Mouse (Mus musculus): ENCODE data around the gene Skap1. TPM values are rescaled to one million over a fixed set of nuclear protein-coding genes. Genes with fewer than 3 reads are reported as not detected.

Gene Skap1
- total and polyA plus RNA-seq, 3 experiments = 0.25 to 0.98 TPM; not detected in 1

DNA sequence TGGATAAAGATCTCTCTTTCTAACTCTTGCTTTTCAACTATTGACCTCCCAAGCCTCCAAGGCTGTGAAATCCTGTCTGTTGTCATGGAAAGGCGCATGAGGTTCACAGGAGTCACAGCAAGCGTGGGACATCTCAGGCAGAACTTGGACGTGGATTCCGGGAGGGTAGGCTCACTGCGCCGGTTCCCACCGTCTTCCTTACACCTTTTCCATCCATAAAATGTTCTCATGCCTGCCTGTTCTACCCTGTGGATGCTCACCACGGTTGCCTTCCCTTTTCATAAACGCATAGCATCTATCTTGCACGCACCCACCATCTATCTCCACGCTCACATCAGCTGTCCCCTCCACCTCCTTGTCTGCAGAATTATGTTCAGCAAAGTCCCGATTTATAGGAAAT is 276.4 kb downstream of the Skap1 start:
- H3K27me3 ChIP-seq (ENCODE audit: control insufficient read depth, insufficient read depth, low read length) = peaks cover 2% of the 10 kb centered on the region; the same call in 1 of the 2 replicates
- intact Hi-C loops (cut with DNase I) = no loop called here
- H3K36me3 ChIP-seq (ENCODE audit: control insufficient read depth, insufficient read depth, low read length) = no peaks in the 10 kb centered on the region
- no peak for TF ChIP-seq EP300 (IDR thresholded peaks at IDR 0.05; ENCODE audit: insufficient read depth, low read depth, low read length)
- no peak for TF ChIP-seq POLR2A (IDR thresholded peaks at IDR 0.05; ENCODE audit: insufficient read depth, low read depth, low read length)
- no peak for TF ChIP-seq CTCF (IDR thresholded peaks at IDR 0.05)
- WGBS = 72% methylated on average over 12 of the region's 12 CpGs
- no peaks in the 10 kb centered on the region for H3K4me1 ChIP-seq (ENCODE audit: control insufficient read depth, insufficient read depth, low read length)
- H3K79me2 ChIP-seq (replicated peaks; ENCODE audit: control insufficient read depth, insufficient read depth, low read length) = no peaks in the 10 kb centered on the region
- H3K27ac ChIP-seq = no peak overlapping the region
- no peak overlapping the region for H3K9ac ChIP-seq (ENCODE audit: low read depth, low read length)
- DNase-seq = no peak
- no peak overlapping the region for H3K4me3 ChIP-seq

DNA sequence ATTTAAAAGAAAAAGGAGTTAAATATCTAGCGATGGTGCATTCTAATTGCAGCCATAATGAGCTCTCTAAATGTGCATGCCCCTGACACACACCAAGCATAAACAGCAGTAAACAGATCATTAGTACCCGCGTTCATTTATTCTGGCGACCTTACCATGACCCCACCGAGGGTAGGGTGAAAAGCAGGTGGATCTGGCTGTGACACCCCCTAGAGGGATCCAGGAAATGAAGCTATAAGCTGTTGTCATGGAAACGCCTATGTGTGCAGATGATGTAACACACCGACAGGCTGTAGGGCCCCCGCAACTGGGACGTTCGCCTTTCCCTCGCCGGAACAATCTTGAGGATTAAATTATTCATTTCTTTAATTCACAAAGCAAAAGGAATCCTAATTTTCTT is 277.6 kb downstream of the Skap1 start:
- TF ChIP-seq POLR2A (IDR thresholded peaks at IDR 0.05; ENCODE audit: insufficient read depth, low read depth, low read length) (no peak), CTCF (IDR thresholded peaks at IDR 0.05) (no peak), EP300 (IDR thresholded peaks at IDR 0.05; ENCODE audit: insufficient read depth, low read depth, low read length) (no peak)
- no peak overlapping the region for H3K9ac ChIP-seq (ENCODE audit: low read depth, low read length)
- WGBS = 36% methylated on average over 12 of the region's 12 CpGs
- no peak for DNase-seq
- H3K79me2 ChIP-seq (replicated peaks; ENCODE audit: control insufficient read depth, insufficient read depth, low read length) = no peaks in the 10 kb centered on the region
- peaks cover 2% of the 10 kb centered on the region; the same call in 1 of the 2 replicates for H3K27me3 ChIP-seq (ENCODE audit: control insufficient read depth, insufficient read depth, low read length)
- H3K36me3 ChIP-seq (ENCODE audit: control insufficient read depth, insufficient read depth, low read length) = no peaks in the 10 kb centered on the region
- intact Hi-C loops (cut with DNase I) = no loop called here
- no peaks in the 10 kb centered on the region for H3K4me1 ChIP-seq (ENCODE audit: control insufficient read depth, insufficient read depth, low read length)
- no peak overlapping the region for H3K4me3 ChIP-seq
- H3K27ac ChIP-seq = no peak overlapping the region

DNA sequence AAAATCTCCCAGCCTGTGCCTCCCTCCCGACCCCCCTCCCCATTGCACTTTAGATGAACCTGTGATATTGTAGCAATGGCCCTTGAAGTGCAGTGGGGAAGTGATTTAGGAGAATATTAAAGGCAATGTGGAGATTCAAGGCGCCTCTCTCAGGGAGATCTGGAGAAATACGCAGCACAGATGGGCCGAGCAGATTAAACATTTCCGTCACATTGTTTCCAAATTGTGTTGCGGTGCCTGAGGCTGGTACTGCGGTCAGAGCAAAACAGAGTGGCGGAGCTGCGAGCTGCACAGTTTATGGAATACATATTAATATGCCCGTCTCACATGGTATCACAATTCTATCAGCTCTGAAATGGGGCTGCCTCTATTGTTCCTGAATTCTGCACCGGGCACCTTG is 278.6 kb downstream of the Skap1 start:
- Histone ChIP-seq H3K27me3 (ENCODE audit: control insufficient read depth, insufficient read depth, low read length) (peaks cover 2% of the 10 kb centered on the region; the same call in 1 of the 2 replicates), H3K36me3 (ENCODE audit: control insufficient read depth, insufficient read depth, low read length) (no peaks in the 10 kb centered on the region), H3K9ac (ENCODE audit: low read depth, low read length) (no peak overlapping the region), H3K4me1 (ENCODE audit: control insufficient read depth, insufficient read depth, low read length) (no peaks in the 10 kb centered on the region), H3K79me2 (replicated peaks; ENCODE audit: control insufficient read depth, insufficient read depth, low read length) (no peaks in the 10 kb centered on the region), H3K4me3 (no peak overlapping the region), H3K27ac (no peak overlapping the region)
- intact Hi-C loops (cut with DNase I) = no loop called here
- TF ChIP-seq CTCF (IDR thresholded peaks at IDR 0.05) (no peak), POLR2A (IDR thresholded peaks at IDR 0.05; ENCODE audit: insufficient read depth, low read depth, low read length) (no peak), EP300 (IDR thresholded peaks at IDR 0.05; ENCODE audit: insufficient read depth, low read depth, low read length) (no peak)
- no peak for DNase-seq
- 63% methylated on average over 11 of the region's 11 CpGs for WGBS

DNA sequence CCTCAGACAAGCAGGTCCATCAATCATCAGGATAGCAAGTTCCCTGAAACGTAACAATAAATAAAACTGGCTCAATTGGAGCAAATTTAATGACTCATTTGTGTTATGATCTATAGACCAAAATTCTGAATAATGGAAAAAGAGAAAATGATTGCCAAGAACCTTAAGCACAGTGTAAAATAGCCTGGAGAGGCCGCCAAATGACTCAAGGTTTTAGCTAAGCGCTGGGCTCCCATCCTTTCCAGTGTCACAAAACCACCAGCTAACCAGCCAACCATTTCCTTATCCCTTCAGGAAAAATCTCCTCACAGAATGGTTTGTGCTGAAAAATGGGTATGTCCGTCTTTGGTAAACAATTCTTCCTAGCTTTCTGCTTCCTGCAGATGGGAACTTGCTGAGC is 279.5 kb downstream of the Skap1 start:
- 73% methylated on average over 4 of the region's 4 CpGs for WGBS
- Histone ChIP-seq H3K9ac (ENCODE audit: low read depth, low read length) (no peak overlapping the region), H3K27ac (no peak overlapping the region), H3K79me2 (replicated peaks; ENCODE audit: control insufficient read depth, insufficient read depth, low read length) (no peaks in the 10 kb centered on the region), H3K4me1 (ENCODE audit: control insufficient read depth, insufficient read depth, low read length) (no peaks in the 10 kb centered on the region), H3K4me3 (no peak overlapping the region), H3K27me3 (ENCODE audit: control insufficient read depth, insufficient read depth, low read length) (peaks cover 2% of the 10 kb centered on the region; the same call in 1 of the 2 replicates), H3K36me3 (ENCODE audit: control insufficient read depth, insufficient read depth, low read length) (no peaks in the 10 kb centered on the region)
- no peak for DNase-seq
- intact Hi-C loops (cut with DNase I) = no loop called here
- TF ChIP-seq EP300 (IDR thresholded peaks at IDR 0.05; ENCODE audit: insufficient read depth, low read depth, low read length) (no peak), CTCF (IDR thresholded peaks at IDR 0.05) (no peak), POLR2A (IDR thresholded peaks at IDR 0.05; ENCODE audit: insufficient read depth, low read depth, low read length) (no peak)

DNA sequence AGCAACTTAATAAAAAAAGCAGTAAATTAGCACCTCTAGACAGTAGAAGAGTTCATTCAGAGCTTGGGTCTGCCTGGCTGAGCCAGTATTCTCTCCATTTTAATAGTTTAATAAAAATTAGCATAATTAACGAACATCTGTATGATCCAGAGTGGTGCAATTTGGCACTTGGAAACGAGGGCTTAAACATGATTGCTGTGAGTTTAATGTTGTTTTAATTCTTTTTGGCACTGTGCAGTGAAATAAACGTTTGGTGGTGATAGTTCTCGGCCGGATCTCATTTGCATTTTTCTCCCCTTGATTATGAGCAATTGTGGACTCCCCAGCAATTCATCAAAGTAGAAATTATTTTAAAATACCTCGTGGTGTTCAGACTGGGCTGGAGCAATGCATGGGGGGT is 282.3 kb downstream of the Skap1 start:
- no peak overlapping the region for H3K9ac ChIP-seq (ENCODE audit: low read depth, low read length)
- no peak for DNase-seq
- H3K27me3 ChIP-seq (ENCODE audit: control insufficient read depth, insufficient read depth, low read length) = peaks cover 2% of the 10 kb centered on the region; the same call in 1 of the 2 replicates
- H3K4me1 ChIP-seq (ENCODE audit: control insufficient read depth, insufficient read depth, low read length) = no peaks in the 10 kb centered on the region
- H3K4me3 ChIP-seq = no peak overlapping the region
- WGBS = 67% methylated on average over 6 of the region's 6 CpGs
- H3K36me3 ChIP-seq (ENCODE audit: control insufficient read depth, insufficient read depth, low read length) = no peaks in the 10 kb centered on the region
- no peaks in the 10 kb centered on the region for H3K79me2 ChIP-seq (replicated peaks; ENCODE audit: control insufficient read depth, insufficient read depth, low read length)
- intact Hi-C loops (cut with DNase I) = no loop called here
- H3K27ac ChIP-seq = no peak overlapping the region
- TF ChIP-seq EP300 (IDR thresholded peaks at IDR 0.05; ENCODE audit: insufficient read depth, low read depth, low read length) (no peak), CTCF (IDR thresholded peaks at IDR 0.05) (no peak), POLR2A (IDR thresholded peaks at IDR 0.05; ENCODE audit: insufficient read depth, low read depth, low read length) (no peak)

DNA sequence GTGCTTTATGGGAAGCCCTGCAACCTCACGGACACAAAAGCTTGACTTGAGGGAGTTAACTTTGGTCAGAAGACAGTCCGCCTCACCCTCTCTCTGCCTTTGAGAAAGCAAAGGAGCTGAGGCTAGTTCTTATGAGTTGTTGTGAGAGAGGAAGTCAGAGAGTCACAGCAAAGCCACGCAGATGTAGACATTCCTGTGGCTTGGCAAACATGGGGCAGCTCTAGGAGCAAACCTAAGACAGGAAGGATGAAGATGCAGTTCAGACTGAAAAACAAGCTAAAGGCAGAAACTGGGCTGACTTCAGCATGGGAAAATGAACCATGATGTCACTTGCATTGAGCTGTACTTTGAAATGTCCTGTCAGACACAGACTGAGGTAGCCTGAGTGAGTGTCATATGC is 283.2 kb downstream of the Skap1 start:
- no peak overlapping the region for H3K9ac ChIP-seq (ENCODE audit: low read depth, low read length)
- no peaks in the 10 kb centered on the region for H3K27me3 ChIP-seq (ENCODE audit: control insufficient read depth, insufficient read depth, low read length)
- no peak overlapping the region for H3K27ac ChIP-seq
- DNase-seq = no peak
- H3K4me1 ChIP-seq (ENCODE audit: control insufficient read depth, insufficient read depth, low read length) = no peaks in the 10 kb centered on the region
- 41% methylated on average over 3 of the region's 3 CpGs for WGBS
- H3K4me3 ChIP-seq = no peak overlapping the region
- intact Hi-C loops (cut with DNase I) = no loop called here
- no peaks in the 10 kb centered on the region for H3K79me2 ChIP-seq (replicated peaks; ENCODE audit: control insufficient read depth, insufficient read depth, low read length)
- no peaks in the 10 kb centered on the region for H3K36me3 ChIP-seq (ENCODE audit: control insufficient read depth, insufficient read depth, low read length)
- no peak for TF ChIP-seq EP300 (IDR thresholded peaks at IDR 0.05; ENCODE audit: insufficient read depth, low read depth, low read length)
- TF ChIP-seq CTCF (IDR thresholded peaks at IDR 0.05) = no peak
- TF ChIP-seq POLR2A (IDR thresholded peaks at IDR 0.05; ENCODE audit: insufficient read depth, low read depth, low read length) = no peak
